Mouse (Mus musculus) G1E (cell line): ENCODE results near the gene Zbtb25.

Source experiments
- CTCF ChIP-seq: IDR thresholded peaks from 2 replicates; pipeline ENCODE4 v1.5.1; 2012; ENCODE audit warnings: low read depth, low read length, inconsistent platforms, mixed read lengths
- GATA1 ChIP-seq: IDR thresholded peaks from 2 replicates; pipeline ENCODE4 v1.6.1; 2012; ENCODE audit warnings: borderline replicate concordance, low read length, inconsistent platforms, mixed read lengths
- GATA2 ChIP-seq: IDR thresholded peaks from 2 replicates; pipeline ENCODE4 v1.6.1; 2012; ENCODE audit warnings: low read depth, low read length, inconsistent platforms, borderline replicate concordance

- no peak for TF ChIP-seq CTCF
- no peak for TF ChIP-seq GATA2
- no peak for TF ChIP-seq GATA1
Observed at GRCm38 (mm10) chr12:76415383-76416010, 46.1 kb upstream of the Zbtb25 start.
